Mouse (Mus musculus) adrenal gland, postnatal 25 days (tissue): Measurements from ENCODE around the gene Gdi1. TPM values are rescaled to one million over a fixed set of nuclear protein-coding genes. Genes with fewer than 3 reads are reported as not detected.
"Not testable (repeated sequence)": the region's sequence is repeated elsewhere in the genome, so short reads cannot be mapped to it uniquely, and the experiment has no call there.

ENCODE experiments used
- DNase-seq: peaks from one replicate; pipeline ENCODE4 v3.0.0; 2021; ENCODE audit warnings: mixed read lengths
- microRNA-seq, 2 experiments: library from miRNA; unstranded; fragments of <30 nt; microRNA quantifications; one replicate each; pipeline ENCODE4 v1.2.0; 2021
- total RNA-seq: library from RNA; stranded (reverse); gene quantifications from 2 replicates; pipeline ENCODE4 v1.2.3, GENCODE M21; 2021

Gdi1 gene
- total RNA-seq, 1 experiment from 2014 or later: 244 TPM

DNA sequence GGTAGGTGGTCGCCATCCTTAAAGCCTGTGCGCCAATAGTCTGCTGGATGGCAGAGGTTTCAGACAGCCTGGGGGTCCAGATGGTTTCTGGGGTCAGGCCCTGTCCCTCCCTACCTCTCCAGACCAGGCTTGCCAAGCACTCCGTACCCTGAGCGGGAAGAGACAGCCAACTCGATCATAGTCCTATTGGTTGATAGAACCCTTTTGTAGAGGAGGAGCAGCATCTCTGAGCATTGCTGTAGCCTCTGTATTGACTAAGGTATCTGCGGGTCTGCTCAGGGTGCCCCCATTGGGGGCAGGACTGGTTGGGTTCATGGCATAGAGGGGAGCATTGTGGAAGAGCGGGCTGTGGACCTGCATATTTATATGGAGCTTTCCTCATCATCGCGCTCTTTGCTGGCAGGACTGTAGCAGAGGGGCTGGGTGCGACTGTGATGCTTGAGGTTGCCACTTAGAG, 24.4 kb downstream of the Gdi1 start:
- DNase-seq: no peak

DNA sequence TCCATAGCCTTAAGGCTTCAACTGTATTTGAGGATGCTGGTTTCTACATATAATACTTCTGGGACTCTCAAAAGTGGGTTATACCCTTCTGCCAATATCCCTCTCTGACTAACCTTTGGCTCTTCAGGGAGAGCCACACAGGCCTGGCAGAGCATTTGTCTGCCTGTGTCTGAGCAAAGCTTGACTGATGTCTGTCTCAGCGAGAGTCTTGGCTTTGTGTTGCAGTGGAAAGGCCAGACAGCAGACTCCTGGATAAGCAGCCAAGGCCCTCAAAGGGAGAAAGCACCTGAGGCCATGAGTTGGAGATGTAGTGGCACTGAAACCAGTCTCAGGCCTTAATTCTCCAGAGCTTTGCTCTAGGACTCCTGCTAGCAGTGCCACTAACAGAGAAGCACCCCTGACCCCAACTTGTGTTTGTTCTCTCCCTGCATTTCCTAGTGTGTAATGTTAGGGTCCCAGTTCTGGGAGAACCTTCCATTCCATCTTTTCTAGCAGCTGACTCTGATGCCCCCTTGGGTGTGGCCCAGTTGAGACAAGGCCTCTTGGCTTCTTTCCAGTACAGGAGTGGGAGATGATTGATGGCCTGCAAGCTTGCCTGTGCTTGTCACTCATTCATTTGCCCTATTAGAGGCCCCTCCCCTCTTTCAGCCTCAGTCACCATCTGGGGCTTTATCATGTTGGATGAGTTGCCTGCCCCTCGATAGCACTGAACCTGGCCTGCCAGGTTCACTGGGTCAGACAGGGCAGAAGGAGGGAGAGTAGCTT, 25.6 kb downstream of the Gdi1 start:
- DNase-seq: no peak

DNA sequence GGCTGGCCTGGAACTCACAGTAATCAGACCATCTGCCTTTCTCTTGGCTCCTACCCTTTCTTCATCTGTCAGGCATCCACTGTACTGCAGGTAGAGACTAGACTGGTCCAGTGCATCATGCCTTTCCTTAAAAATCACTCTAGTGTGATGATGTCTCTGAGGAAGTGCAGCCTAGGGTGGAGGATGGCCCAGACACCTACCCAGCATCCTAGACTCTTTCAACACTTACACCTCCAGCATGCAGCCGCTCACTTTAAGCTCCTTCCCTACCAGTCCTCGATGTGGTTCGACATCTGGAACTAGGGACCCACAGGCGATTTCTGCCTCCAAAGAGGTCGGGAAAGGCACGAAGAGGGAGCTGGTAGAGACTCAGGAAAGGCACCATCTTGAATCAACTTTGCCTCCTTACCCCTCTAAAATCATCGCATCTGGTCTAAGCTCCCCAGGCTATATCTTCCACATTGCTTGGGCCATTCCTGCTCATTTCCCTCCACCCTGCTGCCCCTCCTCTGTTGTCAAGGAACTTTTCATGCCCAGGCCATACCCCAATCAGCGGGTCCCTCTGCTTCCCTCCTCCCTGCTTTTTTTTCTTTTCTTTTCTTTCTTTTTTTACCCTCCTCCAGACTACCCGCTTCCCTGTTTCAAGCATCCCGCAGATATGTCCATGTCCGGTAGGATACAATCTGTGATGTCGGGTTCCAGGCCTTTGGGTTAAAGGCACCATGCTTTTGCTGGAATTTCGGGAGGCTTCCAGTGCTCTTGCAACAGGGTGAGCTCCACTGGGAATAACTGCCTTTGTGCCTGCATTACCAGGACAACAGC, 48.1 kb downstream of the Gdi1 start:
- DNase-seq: no peak

DNA sequence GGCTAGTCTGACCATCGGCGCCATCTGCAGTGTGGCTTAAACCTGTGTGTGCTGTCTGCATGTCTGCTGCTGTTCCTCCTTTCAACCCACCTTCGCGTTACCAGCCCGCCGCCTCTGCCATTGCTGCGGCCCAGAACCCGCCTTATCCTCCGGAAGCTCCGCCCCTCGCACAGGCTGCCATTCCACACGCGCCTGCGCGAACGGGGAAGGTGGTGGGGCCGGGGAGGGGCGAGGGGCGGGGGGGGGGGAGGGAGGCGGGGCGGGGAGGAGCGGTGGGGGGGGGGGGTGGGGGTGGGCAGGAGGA, 48.6 kb downstream of the Gdi1 start, which contains the start of gene Lage3:
Gene Lage3, minus strand, starts transcription at position 152 of the 304 bp plus-strand sequence.
- peak; percentile 86 for DNase-seq

DNA sequence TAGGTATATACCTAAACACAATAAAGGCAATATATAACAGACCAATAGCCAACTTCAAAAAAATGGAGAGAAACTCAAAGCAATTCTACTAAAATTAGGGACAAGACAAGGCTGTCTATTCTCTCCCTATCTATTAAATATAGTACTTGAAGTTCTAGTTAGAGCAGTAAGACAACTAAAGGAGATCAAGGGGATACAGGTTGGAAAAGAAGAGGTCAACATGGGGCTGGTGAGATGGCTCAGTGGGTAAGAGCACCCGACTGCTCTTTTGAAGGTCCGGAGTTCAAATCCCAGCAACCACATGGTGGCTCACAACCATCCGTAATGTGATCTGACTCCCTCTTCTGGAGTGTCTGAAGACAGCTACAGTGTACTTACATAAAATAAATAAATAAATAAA, 52.3 kb downstream of the Gdi1 start:
- not testable (repeated sequence) for DNase-seq

DNA sequence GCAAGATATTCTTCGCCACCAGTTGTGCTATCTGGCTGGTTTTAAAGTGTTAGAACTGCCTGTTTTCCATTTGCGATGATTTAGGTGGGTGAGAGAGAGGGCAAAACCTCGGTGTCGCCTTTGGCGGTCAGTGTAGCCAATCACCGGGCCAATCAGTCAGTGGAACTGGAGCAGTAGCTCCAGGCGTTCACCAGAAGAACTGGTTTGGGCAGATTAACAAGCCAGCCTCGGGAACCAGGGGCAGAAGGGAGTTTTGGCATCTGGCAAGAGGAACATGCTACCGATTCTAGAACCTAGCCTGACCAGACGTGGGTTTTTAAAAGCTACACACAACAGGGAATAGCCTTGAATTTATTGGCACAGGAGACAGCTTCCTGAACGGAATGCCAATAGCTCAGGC, 54.4 kb downstream of the Gdi1 start:
- no peak for DNase-seq

Small RNA genes lying within 50 kb of the gene (microRNA-seq; reads per million reads assigned to microRNA genes)
- gene Mir7091 (0 to 0.36 reads per million in 2 experiments), gene Mir7092 (0 reads per million in 2 experiments)

Other genes with a start within 250 kb of the Gdi1 start
- gene Opn1mw, start 177.5 kb upstream of the Gdi1 start, total RNA-seq: not detected in 2 replicates
- gene Mecp2, start 169.6 kb upstream of the Gdi1 start, total RNA-seq: 34.3 and 42.6 TPM in 2 replicates
- gene Tex28, start 137.2 kb upstream of the Gdi1 start, total RNA-seq: not detected in 2 replicates
- gene Tktl1, start 127.7 kb upstream of the Gdi1 start, total RNA-seq: not detected in 2 replicates
- gene Flna, start 55.2 kb upstream of the Gdi1 start, total RNA-seq: 138 and 183 TPM in 2 replicates
- gene Emd, start 50.3 kb upstream of the Gdi1 start, total RNA-seq: 38.8 and 53.8 TPM in 2 replicates
- gene Rpl10, start 34.2 kb upstream of the Gdi1 start, total RNA-seq: 164 and 380 TPM in 2 replicates
- 75.4 and 94.9 TPM in 2 replicates for gene Taz, start 23.1 kb upstream of the Gdi1 start, total RNA-seq
- 17.8 and 20.3 TPM in 2 replicates for gene Dnase1l1, start 22.7 kb upstream of the Gdi1 start, total RNA-seq
- gene Atp6ap1, start 7.9 kb upstream of the Gdi1 start, total RNA-seq: 218 and 224 TPM in 2 replicates
- 62.1 and 65.8 TPM in 2 replicates for gene Fam50a, start 8.0 kb downstream of the Gdi1 start, total RNA-seq
- gene Plxna3, start 24.1 kb downstream of the Gdi1 start, total RNA-seq: 9.9 and 21.7 TPM in 2 replicates
- 49.0 and 66.8 TPM in 2 replicates for gene Lage3, start 48.6 kb downstream of the Gdi1 start, total RNA-seq
- gene Ubl4a, start 68.2 kb downstream of the Gdi1 start, total RNA-seq: 59.6 and 60.7 TPM in 2 replicates
- gene Slc10a3, start 68.4 kb downstream of the Gdi1 start, total RNA-seq: 18.0 and 20.4 TPM in 2 replicates
- gene Fam3a, start 88.3 kb downstream of the Gdi1 start, total RNA-seq: 22.2 and 26.2 TPM in 2 replicates
- 61.3 and 84.3 TPM in 2 replicates for gene Ikbkg, start 88.3 kb downstream of the Gdi1 start, total RNA-seq
- gene G6pdx, start 124.2 kb downstream of the Gdi1 start, total RNA-seq: 144 and 163 TPM in 2 replicates
- not detected in 2 replicates for gene Gm6880, start 176.4 kb downstream of the Gdi1 start, total RNA-seq